Mouse (Mus musculus) heart, postnatal 0 days (tissue): Measurements from ENCODE around the gene AI467606. TPM values are rescaled to one million over a fixed set of nuclear protein-coding genes. Genes with fewer than 3 reads are reported as not detected.

ENCODE experiments used
- ATAC-seq: fragments of 200-750 bp; cut with Nextera tagmentation; 2 replicates; pipeline ENCODE4 v1.8.0; 2017; ENCODE audit warnings: low read depth, moderate number of reproducible peaks, moderate library complexity; ENCODE audit not compliant: insufficient read depth
- DNase-seq: peaks from one replicate; pipeline ENCODE4 v3.0.0-alpha.2; 2016; ENCODE audit warnings: low spot score
- H3K27ac ChIP-seq: fragments of 300-500 bp; sonication (generic); 2 replicates; pipeline ENCODE4 v1.5.1; 2014; ENCODE audit warnings: low read depth, mild to moderate bottlenecking
- H3K27me3 ChIP-seq: fragments of 300-500 bp; sonication (generic); 2 replicates; pipeline ENCODE4 v1.6.1; 2014; ENCODE audit warnings: low read length, mixed read lengths; ENCODE audit not compliant: control insufficient read depth, insufficient read depth
- H3K36me3 ChIP-seq: fragments of 300-500 bp; sonication (generic); replicated peaks from 2 replicates; pipeline ENCODE4 v1.6.1; 2014; ENCODE audit warnings: low read length, mixed read lengths; ENCODE audit not compliant: control insufficient read depth, insufficient read depth
- H3K4me1 ChIP-seq: fragments of 300-500 bp; sonication (generic); 2 replicates; pipeline ENCODE4 v1.6.1; 2014; ENCODE audit warnings: antibody characterized with exemption; ENCODE audit not compliant: control insufficient read depth, insufficient read depth
- H3K4me2 ChIP-seq: fragments of 300-500 bp; sonication (generic); 2 replicates; pipeline ENCODE4 v1.6.1; 2014; ENCODE audit warnings: low read depth, mild to moderate bottlenecking, low read length, moderate library complexity
- H3K4me3 ChIP-seq: fragments of 300-500 bp; sonication (generic); 2 replicates; pipeline ENCODE4 v1.5.1; 2014; ENCODE audit warnings: low read depth, low read length
- H3K9ac ChIP-seq: fragments of 300-500 bp; sonication (generic); replicated peaks from 2 replicates; pipeline ENCODE4 v1.6.1; 2014; ENCODE audit warnings: low read depth, low read length, mixed read lengths
- H3K9me3 ChIP-seq: fragments of 300-500 bp; sonication (generic); replicated peaks from 2 replicates; pipeline ENCODE4 v1.6.1; 2016; ENCODE audit warnings: low read length; ENCODE audit not compliant: control insufficient read depth
- CTCF ChIP-seq: IDR thresholded peaks from 2 replicates; pipeline ENCODE4 v1.5.1; 2016; ENCODE audit warnings: antibody characterized with exemption, control low read depth, low read depth
- EP300 ChIP-seq: IDR thresholded peaks from 2 replicates; pipeline ENCODE4 v1.6.1; 2016; ENCODE audit warnings: antibody characterized with exemption, low read depth
- whole genome bisulfite sequencing: fragments of 180-500 bp; shearing (Covaris S2); extraction: QIAGEN DNeasy Blood & Tissue Kit; methylation state at CpG from one replicate; pipeline ENCODE4 v1.1.7; 2014; 5-methylcytosine and 5-hydroxymethylcytosine counted together
- polyA plus RNA-seq: library from polyadenylated mRNA; unstranded; fragments of >200 nt; fragmentation: Nextera tagmentation; extraction: Ambion mirVana; gene quantifications from 2 replicates; pipeline ENCODE4 v1.2.1, GENCODE M21; 2015
- total RNA-seq: library from RNA; depleted of rRNA; stranded (reverse); fragments of >200 nt; gene quantifications from 2 replicates; pipeline ENCODE4 v1.2.3, GENCODE M21; 2014; ENCODE audit warnings: low replicate concordance

The AI467606 gene
- total and polyA plus RNA-seq, 2 experiments from 2014 or later = 0.50 to 0.94 TPM

GRCm38 (mm10) chr7:127098950-127099349, 7.8 kb downstream of the AI467606 start:
- no peak overlapping the region for H3K9ac ChIP-seq
- H3K4me2 ChIP-seq = no peak overlapping the region
- H3K9me3 ChIP-seq = no peaks in the 10 kb centered on the region
- WGBS = 84% methylated on average over 4 of the region's 4 CpGs
- ATAC-seq (no peak), DNase-seq (no peak)
- no peaks in the 10 kb centered on the region for H3K36me3 ChIP-seq
- H3K4me3 ChIP-seq = no peak overlapping the region
- H3K27me3 ChIP-seq = no peaks in the 10 kb centered on the region
- TF ChIP-seq EP300 (no peak), CTCF (no peak)
- no peak overlapping the region for H3K27ac ChIP-seq
- H3K4me1 ChIP-seq = no peaks in the 10 kb centered on the region

- 69% methylated on average over 4 of the region's 4 CpGs for WGBS
These were observed 8.4 kb downstream of the AI467606 start for GRCm38 (mm10) chr7:127099528-127099927.

GRCm38 (mm10) chr7:127101451-127102016, 10.4 kb downstream of the AI467606 start:
- ATAC-seq = no peak
- WGBS = 2% methylated on average over 2 of the region's 2 CpGs
- no peak overlapping the region for H3K4me2 ChIP-seq
- H3K36me3 ChIP-seq = no peaks in the 10 kb centered on the region
- no peaks in the 10 kb centered on the region for H3K4me1 ChIP-seq
- TF ChIP-seq EP300 = no peak
- no peak for TF ChIP-seq CTCF
- no peaks in the 10 kb centered on the region for H3K9me3 ChIP-seq
- no peak overlapping the region for H3K4me3 ChIP-seq
- H3K27ac ChIP-seq = no peak overlapping the region
- DNase-seq = no peak
- H3K27me3 ChIP-seq = no peaks in the 10 kb centered on the region
- H3K9ac ChIP-seq = no peak overlapping the region

More at GRCm38 (mm10) chr7:127099528-127099927, 8.4 kb downstream of the AI467606 start:
- Histone ChIP-seq H3K4me1 (no peaks in the 10 kb centered on the region), H3K27me3 (no peaks in the 10 kb centered on the region), H3K27ac (no peak overlapping the region), H3K9ac (no peak overlapping the region), H3K4me3 (no peak overlapping the region), H3K9me3 (no peaks in the 10 kb centered on the region), H3K4me2 (no peak overlapping the region), H3K36me3 (no peaks in the 10 kb centered on the region)
- DNase-seq (no peak), ATAC-seq (no peak)
- no peak for TF ChIP-seq EP300
- no peak for TF ChIP-seq CTCF

- no peak overlapping the region for H3K27ac ChIP-seq
- no peak overlapping the region for H3K4me2 ChIP-seq
- no peak overlapping the region for H3K9ac ChIP-seq
- no peak for TF ChIP-seq CTCF
- H3K36me3 ChIP-seq = no peaks in the 10 kb centered on the region
- WGBS = 65% methylated on average over 6 of the region's 6 CpGs
- no peaks in the 10 kb centered on the region for H3K27me3 ChIP-seq
- H3K9me3 ChIP-seq = no peaks in the 10 kb centered on the region
- no peaks in the 10 kb centered on the region for H3K4me1 ChIP-seq
- DNase-seq (no peak), ATAC-seq (no peak)
- H3K4me3 ChIP-seq = no peak overlapping the region
These were observed 11.0 kb downstream of the AI467606 start for GRCm38 (mm10) chr7:127102148-127102547.

- WGBS = 62% methylated on average over 6 of the region's 6 CpGs
- Histone ChIP-seq H3K27me3 (no peaks in the 10 kb centered on the region), H3K4me3 (no peak overlapping the region), H3K36me3 (no peaks in the 10 kb centered on the region), H3K9ac (no peak overlapping the region), H3K4me2 (no peak overlapping the region), H3K9me3 (no peaks in the 10 kb centered on the region), H3K4me1 (no peaks in the 10 kb centered on the region), H3K27ac (no peak overlapping the region)
- DNase-seq (no peak), ATAC-seq (no peak)
- 0 out of 2 replicates have a peak, but pooled peaks have one; percentile 9 for TF ChIP-seq CTCF
- no peak for TF ChIP-seq EP300
These were observed 12.8 kb downstream of the AI467606 start for GRCm38 (mm10) chr7:127103960-127104359.
